Mouse (Mus musculus) ES-Bruce4 (cell line): ENCODE data around the gene Creld2.

Source experiments
- CTCF ChIP-seq: IDR thresholded peaks from one replicate; pipeline ENCODE4 v1.8.1; 2011; ENCODE audit warnings: low read depth, low read length
- POLR2A ChIP-seq: IDR thresholded peaks from one replicate; pipeline ENCODE4 v1.8.1; 2011; ENCODE audit warnings: low read length; ENCODE audit not compliant: insufficient read depth

- TF ChIP-seq CTCF = no peak
- TF ChIP-seq POLR2A = no peak
Measured at GRCm38 (mm10) chr15:88865888-88866695, 46.6 kb downstream of the Creld2 start.
